Mouse (Mus musculus) spleen, adult 2 months (tissue): Measurements from ENCODE around the gene Anapc7. TPM values are rescaled to one million over a fixed set of nuclear protein-coding genes. Genes with fewer than 3 reads are reported as not detected.

Experiments used
- DNase-seq, 2 experiments: peaks; one replicate each; pipeline versions ENCODE4 v3.0.0 to v3.0.0-alpha.2; 2012 to 2021; ENCODE audit warnings: low spot score in 2 of 2, low read depth in 1 of 2
- H3K27ac ChIP-seq: fragments of 200-500 bp; 2 replicates; pipeline ENCODE4 v1.5.1; 2012; ENCODE audit warnings: low read length, inconsistent platforms; ENCODE audit not compliant: insufficient read depth
- H3K27me3 ChIP-seq: fragments of 200-500 bp; 2 replicates; pipeline ENCODE4 v1.6.1; 2012; ENCODE audit warnings: mild to moderate bottlenecking, moderate library complexity, low read length, inconsistent platforms; ENCODE audit not compliant: control insufficient read depth, insufficient read depth
- H3K36me3 ChIP-seq: fragments of 200-500 bp; 2 replicates; pipeline ENCODE4 v1.6.1; 2012; ENCODE audit warnings: mild to moderate bottlenecking, low read length, inconsistent platforms; ENCODE audit not compliant: control insufficient read depth, insufficient read depth
- H3K4me1 ChIP-seq: fragments of 200-500 bp; 2 replicates; pipeline ENCODE4 v1.6.1; 2011; ENCODE audit warnings: inconsistent platforms; ENCODE audit not compliant: control insufficient read depth, insufficient read depth, insufficient read length
- H3K4me3 ChIP-seq: fragments of 200-500 bp; 2 replicates; pipeline ENCODE4 v1.5.1; 2011; ENCODE audit warnings: mild to moderate bottlenecking, inconsistent platforms; ENCODE audit not compliant: insufficient read depth, insufficient read length; ENCODE audit errors: extremely low read depth
- CTCF ChIP-seq: fragments of 200-500 bp; IDR thresholded peaks from 2 replicates; pipeline ENCODE4 v1.5.1; 2011; ENCODE audit warnings: mild to moderate bottlenecking, inconsistent platforms; ENCODE audit not compliant: insufficient read depth, insufficient read length, insufficient replicate concordance; ENCODE audit errors: extremely low read depth
- POLR2A ChIP-seq: fragments of 200-500 bp; IDR thresholded peaks from 2 replicates; pipeline ENCODE4 v1.6.1; 2011; ENCODE audit warnings: low read depth, low read length, inconsistent platforms
- WGBS: fragments of 180-500 bp; shearing (Covaris S2); methylation state at CpG from one replicate; pipeline ENCODE4 v1.1.7; 2018; 5-methylcytosine and 5-hydroxymethylcytosine counted together
- polyA plus RNA-seq: library from polyadenylated mRNA; depleted of rRNA; stranded (reverse); fragments of >200 nt; gene quantifications from 2 replicates; pipeline ENCODE4 v1.2.3, GENCODE M21; 2012; rRNA removed

The Anapc7 gene
- polyA plus RNA-seq, 1 experiment, result 18.0 TPM

GRCm38 (mm10) chr5:122491385-122491784, 69.9 kb downstream of the Anapc7 start:
- Histone ChIP-seq H3K4me3 (no peak overlapping the region), H3K36me3 (peaks cover 25% of the 10 kb centered on the region), H3K4me1 (no peaks in the 10 kb centered on the region), H3K27me3 (no peaks in the 10 kb centered on the region), H3K27ac (no peak overlapping the region)
- WGBS, result 88% methylated on average over 10 of the region's 10 CpGs
- DNase-seq, result no peak
- no peak for TF ChIP-seq POLR2A
- TF ChIP-seq CTCF, result no peak

GRCm38 (mm10) chr5:122493035-122493434, 71.5 kb downstream of the Anapc7 start:
- H3K36me3 ChIP-seq, result peaks cover 22% of the 10 kb centered on the region
- TF ChIP-seq CTCF, result no peak
- H3K27me3 ChIP-seq, result no peaks in the 10 kb centered on the region

GRCm38 (mm10) chr5:122494449-122494848, 73.0 kb downstream of the Anapc7 start:
- no peak for DNase-seq
- Histone ChIP-seq H3K4me3 (no peak overlapping the region), H3K4me1 (no peaks in the 10 kb centered on the region), H3K36me3 (peaks cover 18% of the 10 kb centered on the region), H3K27ac (no peak overlapping the region), H3K27me3 (no peaks in the 10 kb centered on the region)
- no peak for TF ChIP-seq POLR2A
- no peak for TF ChIP-seq CTCF
- WGBS, result 91% methylated on average over 1 of the region's 1 CpGs

More at GRCm38 (mm10) chr5:122493035-122493434, 71.5 kb downstream of the Anapc7 start:
- no peak overlapping the region for H3K4me3 ChIP-seq
- no peak overlapping the region for H3K27ac ChIP-seq
- no peak for DNase-seq
- no peaks in the 10 kb centered on the region for H3K4me1 ChIP-seq
- WGBS, result 93% methylated on average over 2 of the region's 2 CpGs

Other genes with a start within 250 kb of the Anapc7 start
- 174 and 200 TPM in 2 replicates for gene Hvcn1, start 214.9 kb upstream of the Anapc7 start, polyA plus RNA-seq
- gene Tctn1, start 157.2 kb upstream of the Anapc7 start, polyA plus RNA-seq, result 22.1 and 25.3 TPM in 2 replicates
- 18.8 and 24.5 TPM in 2 replicates for gene Pptc7, start 137.3 kb upstream of the Anapc7 start, polyA plus RNA-seq
- 3.8 and 4.5 TPM in 2 replicates for gene Rad9b, start 67.5 kb upstream of the Anapc7 start, polyA plus RNA-seq
- gene Vps29, start 67.3 kb upstream of the Anapc7 start, polyA plus RNA-seq, result 19.5 and 21.9 TPM in 2 replicates
- 55.5 and 75.5 TPM in 2 replicates for gene Gpn3, start 49.8 kb upstream of the Anapc7 start, polyA plus RNA-seq
- 7.4 and 10.0 TPM in 2 replicates for gene Fam216a, start 49.3 kb upstream of the Anapc7 start, polyA plus RNA-seq
- gene Arpc3, start 29.8 kb upstream of the Anapc7 start, polyA plus RNA-seq, result 134 and 154 TPM in 2 replicates
- 23.7 and 31.5 TPM in 2 replicates for gene Atp2a2, start 80.5 kb downstream of the Anapc7 start, polyA plus RNA-seq
- 0.22 and 0.34 TPM in 2 replicates for gene Ift81, start 192.8 kb downstream of the Anapc7 start, polyA plus RNA-seq
- gene P2rx7, start 222.2 kb downstream of the Anapc7 start, polyA plus RNA-seq, result 27.7 and 34.5 TPM in 2 replicates